Mouse (Mus musculus): ENCODE measurements at regions not wholly inside any gene's neighbourhood (a gene's known extent, or its start where the extent isn't known, plus 50 kb on each side); places are given as distances from the start of the nearest gene placed in this dataset.

DNA sequence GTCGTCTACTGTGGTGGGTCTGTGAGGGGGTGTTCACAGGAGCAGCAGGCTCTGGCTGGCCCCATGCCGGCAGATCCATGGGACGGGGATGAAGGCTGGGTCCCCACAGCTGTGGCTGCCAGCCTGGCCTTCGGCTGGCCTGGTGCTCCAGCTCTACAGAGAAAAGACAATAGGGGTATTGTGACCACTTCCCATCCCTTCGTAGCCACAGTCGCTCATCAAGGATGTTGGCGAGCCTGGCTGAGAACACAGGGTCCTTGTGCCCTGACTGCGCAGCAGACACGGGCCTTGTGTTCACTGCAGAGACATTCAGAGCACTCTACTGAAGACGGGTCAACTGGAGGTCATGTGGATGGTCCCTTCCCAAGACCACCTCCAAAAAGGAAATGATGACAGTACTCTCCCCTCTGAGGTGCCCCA is 102.4 kb upstream of the 1700021F07Rik start:
- H3K4me3 ChIP-seq (ENCODE audit: insufficient read depth, low read depth, low read length): no peak overlapping the region
- TF ChIP-seq POLR2A (IDR thresholded peaks at IDR 0.05; ENCODE audit: insufficient read depth, low read depth, low read length): no peak
- no peak for TF ChIP-seq CTCF (IDR thresholded peaks at IDR 0.05; ENCODE audit: insufficient read depth, low read depth, low read length)
- no peak overlapping the region for H3K27ac ChIP-seq (ENCODE audit: insufficient read depth, low read depth, low read length)
- 61% methylated on average over 10 of the region's 10 CpGs for WGBS
- H3K4me1 ChIP-seq (ENCODE audit: control insufficient read depth, insufficient read depth, low read length): peaks cover 7% of the 10 kb centered on the region

GRCm38 (mm10) chr2:173420481-173420880 is 101.9 kb upstream of the 1700021F07Rik start:
- Histone ChIP-seq H3K4me3 (ENCODE audit: insufficient read depth, low read depth, low read length) (no peak overlapping the region), H3K27ac (ENCODE audit: insufficient read depth, low read depth, low read length) (no peak overlapping the region), H3K4me1 (ENCODE audit: control insufficient read depth, insufficient read depth, low read length) (peaks cover 7% of the 10 kb centered on the region)
- TF ChIP-seq CTCF (IDR thresholded peaks at IDR 0.05; ENCODE audit: insufficient read depth, low read depth, low read length): no peak
- no peak for TF ChIP-seq POLR2A (IDR thresholded peaks at IDR 0.05; ENCODE audit: insufficient read depth, low read depth, low read length)
- WGBS: 71% methylated on average over 5 of the region's 5 CpGs

DNA sequence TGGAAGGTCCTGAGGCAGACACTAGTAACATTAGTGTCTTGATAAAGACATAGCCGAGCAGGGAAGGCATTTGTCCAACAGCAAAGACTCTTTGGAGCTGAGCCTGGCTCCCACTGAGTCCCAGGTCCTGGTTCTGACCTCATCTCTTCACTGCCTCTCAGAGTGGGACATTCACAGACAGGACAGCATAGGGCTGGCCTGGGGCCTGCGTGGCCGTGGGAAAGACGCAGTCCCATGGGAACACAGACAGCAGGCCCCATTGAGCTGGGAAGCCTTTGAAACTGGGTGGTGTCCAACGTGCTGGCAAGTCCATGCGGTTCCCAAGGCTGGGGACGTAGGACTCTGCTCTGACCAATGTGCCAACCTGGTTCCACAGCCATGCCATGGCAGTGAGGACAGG is 97.5 kb upstream of the 1700021F07Rik start:
- WGBS: 71% methylated on average over 7 of the region's 7 CpGs
- TF ChIP-seq CTCF (IDR thresholded peaks at IDR 0.05; ENCODE audit: insufficient read depth, low read depth, low read length) (no peak), POLR2A (IDR thresholded peaks at IDR 0.05; ENCODE audit: insufficient read depth, low read depth, low read length) (no peak)
- Histone ChIP-seq H3K27ac (ENCODE audit: insufficient read depth, low read depth, low read length) (no peak overlapping the region), H3K4me3 (ENCODE audit: insufficient read depth, low read depth, low read length) (no peak overlapping the region), H3K4me1 (ENCODE audit: control insufficient read depth, insufficient read depth, low read length) (peaks cover 3% of the 10 kb centered on the region)

DNA sequence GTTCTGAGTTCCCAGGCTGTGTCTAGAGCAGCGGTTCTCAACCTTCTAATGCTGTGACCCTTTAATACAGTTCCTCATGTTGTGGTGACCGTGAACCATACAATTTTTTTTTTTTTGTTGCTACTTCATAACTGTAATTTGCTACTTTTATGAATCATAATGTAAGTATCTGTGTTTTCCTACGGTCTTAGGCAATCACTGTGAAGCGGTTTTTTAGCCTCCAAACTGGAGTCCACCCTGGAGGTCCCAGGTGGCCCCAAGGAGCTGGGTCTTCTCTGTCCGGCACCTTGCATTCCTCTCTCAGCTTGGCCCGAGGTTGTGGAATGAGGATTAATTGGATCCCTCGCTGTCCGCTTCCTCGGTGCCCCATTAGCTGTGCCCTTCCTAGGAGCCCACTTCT is 96.6 kb upstream of the 1700021F07Rik start:
- WGBS: 81% methylated on average over 9 of the region's 9 CpGs
- H3K4me3 ChIP-seq (ENCODE audit: insufficient read depth, low read depth, low read length): no peak overlapping the region
- no peaks in the 10 kb centered on the region for H3K4me1 ChIP-seq (ENCODE audit: control insufficient read depth, insufficient read depth, low read length)
- H3K27ac ChIP-seq (ENCODE audit: insufficient read depth, low read depth, low read length): no peak overlapping the region
- TF ChIP-seq POLR2A (IDR thresholded peaks at IDR 0.05; ENCODE audit: insufficient read depth, low read depth, low read length) (no peak), CTCF (IDR thresholded peaks at IDR 0.05; ENCODE audit: insufficient read depth, low read depth, low read length) (no peak)

GRCm38 (mm10) chr2:173426191-173427065 is 96.0 kb upstream of the 1700021F07Rik start:
- Histone ChIP-seq H3K4me1 (ENCODE audit: control insufficient read depth, insufficient read depth, low read length) (no peaks in the 10 kb centered on the region), H3K4me3 (ENCODE audit: insufficient read depth, low read depth, low read length) (no peak overlapping the region), H3K27ac (ENCODE audit: insufficient read depth, low read depth, low read length) (no peak overlapping the region)
- TF ChIP-seq CTCF (IDR thresholded peaks at IDR 0.05; ENCODE audit: insufficient read depth, low read depth, low read length): no peak
- TF ChIP-seq POLR2A (IDR thresholded peaks at IDR 0.05; ENCODE audit: insufficient read depth, low read depth, low read length): no peak
- WGBS: 68% methylated on average over 16 of the region's 16 CpGs

GRCm38 (mm10) chr2:173427888-173428450 is 94.4 kb upstream of the 1700021F07Rik start:
- 90% methylated on average over 10 of the region's 10 CpGs for WGBS
- Histone ChIP-seq H3K27ac (ENCODE audit: insufficient read depth, low read depth, low read length) (no peak overlapping the region), H3K4me1 (ENCODE audit: control insufficient read depth, insufficient read depth, low read length) (no peaks in the 10 kb centered on the region), H3K4me3 (ENCODE audit: insufficient read depth, low read depth, low read length) (no peak overlapping the region)
- no peak for TF ChIP-seq CTCF (IDR thresholded peaks at IDR 0.05; ENCODE audit: insufficient read depth, low read depth, low read length)
- TF ChIP-seq POLR2A (IDR thresholded peaks at IDR 0.05; ENCODE audit: insufficient read depth, low read depth, low read length): no peak

GRCm38 (mm10) chr2:173431841-173432240 is 90.5 kb upstream of the 1700021F07Rik start:
- Histone ChIP-seq H3K4me1 (ENCODE audit: control insufficient read depth, insufficient read depth, low read length) (no peaks in the 10 kb centered on the region), H3K4me3 (ENCODE audit: insufficient read depth, low read depth, low read length) (no peak overlapping the region), H3K27ac (ENCODE audit: insufficient read depth, low read depth, low read length) (no peak overlapping the region)
- 63% methylated on average over 5 of the region's 5 CpGs for WGBS
- TF ChIP-seq POLR2A (IDR thresholded peaks at IDR 0.05; ENCODE audit: insufficient read depth, low read depth, low read length) (no peak), CTCF (IDR thresholded peaks at IDR 0.05; ENCODE audit: insufficient read depth, low read depth, low read length) (no peak)

DNA sequence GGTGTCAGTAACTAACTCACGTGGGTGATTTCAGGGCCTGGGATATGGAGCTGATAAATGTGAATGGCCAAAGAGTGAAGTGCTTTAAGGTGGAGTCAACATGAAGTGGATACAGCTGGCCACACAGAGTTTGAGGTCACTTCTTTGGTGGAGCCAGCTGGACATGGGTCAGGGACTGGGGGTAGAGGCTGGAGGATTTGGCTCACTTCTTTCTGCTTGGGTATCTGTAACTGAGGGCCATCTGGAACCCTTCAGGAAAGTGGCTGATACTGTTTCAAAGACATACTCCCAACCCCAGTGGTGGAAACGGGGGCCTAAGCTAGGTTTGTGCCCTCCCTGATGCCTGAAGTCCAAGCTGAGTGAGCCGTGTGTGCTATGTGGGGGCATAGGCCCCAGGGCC is 90.1 kb upstream of the 1700021F07Rik start:
- 59% methylated on average over 3 of the region's 3 CpGs for WGBS
- TF ChIP-seq CTCF (IDR thresholded peaks at IDR 0.05; ENCODE audit: insufficient read depth, low read depth, low read length) (no peak), POLR2A (IDR thresholded peaks at IDR 0.05; ENCODE audit: insufficient read depth, low read depth, low read length) (no peak)
- H3K4me1 ChIP-seq (ENCODE audit: control insufficient read depth, insufficient read depth, low read length): no peaks in the 10 kb centered on the region
- H3K4me3 ChIP-seq (ENCODE audit: insufficient read depth, low read depth, low read length): no peak overlapping the region
- H3K27ac ChIP-seq (ENCODE audit: insufficient read depth, low read depth, low read length): no peak overlapping the region

- 91% methylated on average over 9 of the region's 9 CpGs for WGBS
- Histone ChIP-seq H3K4me3 (ENCODE audit: insufficient read depth, low read depth, low read length) (no peak overlapping the region), H3K27ac (ENCODE audit: insufficient read depth, low read depth, low read length) (no peak overlapping the region), H3K4me1 (ENCODE audit: control insufficient read depth, insufficient read depth, low read length) (no peaks in the 10 kb centered on the region)
- no peak for TF ChIP-seq CTCF (IDR thresholded peaks at IDR 0.05; ENCODE audit: insufficient read depth, low read depth, low read length)
- TF ChIP-seq POLR2A (IDR thresholded peaks at IDR 0.05; ENCODE audit: insufficient read depth, low read depth, low read length): no peak
Observed at GRCm38 (mm10) chr2:173432886-173433624, 89.3 kb upstream of the 1700021F07Rik start.
